Mouse (Mus musculus) subcutaneous adipose tissue, adult 2 months (tissue): ENCODE data around the gene Camk2d. TPM values are rescaled to one million over a fixed set of nuclear protein-coding genes. Genes with fewer than 3 reads are reported as not detected.

Experiments
- polyA plus RNA-seq: library from polyadenylated mRNA; depleted of rRNA; stranded (reverse); fragments of >200 nt; gene quantifications from 2 replicates; pipeline ENCODE4 v1.2.3, GENCODE M21; 2012; ENCODE audit warnings: low replicate concordance; rRNA removed

Gene Camk2d
- 88.5 and 92.0 TPM in 2 replicates for polyA plus RNA-seq

DNA sequence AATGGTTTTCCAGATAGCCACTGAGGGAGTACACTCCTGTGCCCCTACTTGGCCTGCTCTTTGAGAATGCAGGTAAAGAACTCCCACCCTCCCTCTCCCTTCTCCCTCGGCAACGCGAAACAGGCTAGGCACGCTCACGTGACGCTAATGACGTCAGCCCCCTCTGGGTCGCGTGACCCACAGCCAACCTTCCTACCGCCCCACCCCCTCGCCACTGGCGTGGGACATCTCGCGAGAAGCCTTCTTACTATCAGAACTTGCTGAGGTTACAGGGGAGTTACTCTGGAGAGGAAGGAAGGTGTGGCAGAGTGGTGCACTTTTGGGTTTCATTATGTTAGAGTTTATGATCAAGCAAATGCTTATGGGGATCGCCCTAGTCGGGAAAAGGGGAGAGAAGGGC is at the start of gene Camk2d:
Camk2d (plus strand) TSS at position 217 of the 400 bp plus-strand sequence.

Other genes starting within 250 kb of the Camk2d start
- gene Arsj, start 232.6 kb upstream of the Camk2d start, polyA plus RNA-seq = 0.34 and 3.9 TPM in 2 replicates